Mouse (Mus musculus): Measurements from ENCODE around the gene Kat7. TPM values are rescaled to one million over a fixed set of nuclear protein-coding genes. Genes with fewer than 3 reads are reported as not detected.

Gene Kat7
- polyA plus RNA-seq, 1 experiment: 36.3 TPM

- DNase-seq (ENCODE audit: low spot score): peak; percentile 70
These were observed 78.2 kb downstream of the Kat7 start for GRCm38 (mm10) chr11:95231688-95232328.

- DNase-seq (ENCODE audit: low spot score): no peak
These were observed 82.6 kb downstream of the Kat7 start for GRCm38 (mm10) chr11:95227467-95227866.

DNA sequence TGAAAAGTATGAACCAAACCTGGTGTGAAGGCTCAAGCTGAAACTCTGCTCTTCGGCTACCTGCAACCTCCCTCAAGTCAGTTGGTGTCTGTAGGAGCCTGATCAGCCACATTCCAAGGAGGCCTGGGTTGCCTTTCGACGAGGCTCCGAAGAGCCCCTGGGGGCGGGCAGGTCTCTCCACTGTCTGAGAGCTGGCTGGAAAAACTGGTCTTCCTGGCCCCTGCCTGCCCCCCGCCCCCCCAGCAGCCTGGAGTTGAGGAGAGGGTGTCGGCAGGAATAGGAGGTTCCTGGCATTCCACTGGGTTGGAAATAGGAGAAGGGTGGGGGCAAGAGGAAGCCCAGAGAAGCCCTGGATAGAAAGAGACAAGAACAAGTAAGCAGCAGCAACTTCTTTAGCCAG is 84.6 kb downstream of the Kat7 start:
- DNase-seq (ENCODE audit: low spot score): no peak

Other genes with a start within 250 kb of the Kat7 start
- 55.1 and 58.8 TPM in 2 replicates for gene Itga3, start 233.4 kb downstream of the Kat7 start, polyA plus RNA-seq (2012; rRNA removed)
- 0.39 and 0.41 TPM in 2 replicates for gene Dlx3, start 190.1 kb downstream of the Kat7 start, polyA plus RNA-seq (2012; rRNA removed)
- gene Dlx4, start 164.0 kb downstream of the Kat7 start, polyA plus RNA-seq (2012; rRNA removed): 0.27 and 0.36 TPM in 2 replicates
- 0.06 TPM in 1 of 2 replicates, not detected in the other for gene Tac4, start 48.7 kb downstream of the Kat7 start, polyA plus RNA-seq (2012; rRNA removed)
- 20.8 and 23.0 TPM in 2 replicates for gene Fam117a, start 26.8 kb upstream of the Kat7 start, polyA plus RNA-seq (2012; rRNA removed)
- gene Slc35b1, start 74.4 kb upstream of the Kat7 start, polyA plus RNA-seq (2012; rRNA removed): 55.1 and 66.5 TPM in 2 replicates
- 79.1 and 103 TPM in 2 replicates for gene Spop, start 103.8 kb upstream of the Kat7 start, polyA plus RNA-seq (2012; rRNA removed)
- gene Nxph3, start 204.3 kb upstream of the Kat7 start, polyA plus RNA-seq (2012; rRNA removed): 2.3 and 3.4 TPM in 2 replicates

Measured in urinary bladder, adult 2 months (tissue).